Mouse (Mus musculus) heart, adult 2 months (tissue): ENCODE measurements around the gene Hopx.

Source experiments
- CTCF ChIP-seq: fragments of 200-600 bp; IDR thresholded peaks from 2 replicates; pipeline ENCODE4 v1.8.1; 2022; ENCODE audit warnings: antibody characterized with exemption, mild to moderate bottlenecking, moderate library complexity
- EP300 ChIP-seq: fragments of 200-500 bp; IDR thresholded peaks from 2 replicates; pipeline ENCODE4 v1.6.1; 2011; ENCODE audit warnings: low read depth, low read length, control low read depth; ENCODE audit not compliant: insufficient read depth
- POLR2A ChIP-seq: fragments of 200-500 bp; IDR thresholded peaks from 2 replicates; pipeline ENCODE4 v1.6.1; 2011; ENCODE audit warnings: mild to moderate bottlenecking, low read depth, low read length, control low read depth; ENCODE audit not compliant: insufficient read depth

DNA sequence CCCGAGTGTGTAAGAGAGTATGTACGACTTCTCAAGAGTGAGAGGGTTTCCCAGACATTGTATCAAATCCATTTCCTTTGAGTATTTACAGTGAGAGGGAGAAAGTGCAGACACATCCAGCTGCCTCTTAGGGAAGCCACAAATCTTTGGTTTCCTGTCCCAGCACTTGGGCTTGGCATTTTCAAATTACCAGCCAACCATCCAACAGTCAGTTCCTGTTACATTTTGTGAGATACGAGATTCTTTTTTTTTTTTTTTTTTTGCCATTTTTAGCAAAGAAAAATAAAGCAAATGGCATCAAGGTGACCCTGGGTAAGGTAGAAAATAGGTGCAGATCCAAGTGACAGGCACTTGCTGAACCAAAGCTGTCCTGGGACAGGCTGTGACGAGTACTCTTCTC is 9.2 kb upstream of the Hopx start:
- TF ChIP-seq CTCF (no peak), POLR2A (no peak), EP300 (no peak)
